Mouse (Mus musculus) leukemia stem cell, adult 10-12 weeks (primary cell): ENCODE measurements around the gene Olfr730. TPM values are rescaled to one million over a fixed set of nuclear protein-coding genes. Genes with fewer than 3 reads are reported as not detected.

ENCODE experiments used
- polyA plus RNA-seq: library from polyadenylated mRNA; stranded (reverse); fragments of >175 nt; gene quantifications from 2 replicates; pipeline ENCODE4 v1.2.3, GENCODE M21; 2012; ENCODE audit warnings: low replicate concordance

Gene Olfr730
- not detected in 2 replicates for polyA plus RNA-seq

GRCm38 (mm10) chr14:50188098-50188497 lies at the start of gene Olfr730:
Olfr730 (minus strand) TSS chr14:50188198.

GRCm38 (mm10) chr14:50152810-50153209 lies 35.2 kb downstream of the Olfr730 start, which contains the start of gene Olfr729:
Olfr729 (minus strand) TSS chr14:50152910.

GRCm38 (mm10) chr14:50142580-50142979 lies 45.4 kb downstream of the Olfr730 start, which contains the start of gene Olfr728:
Olfr728 (minus strand) TSS chr14:50142680.

Other genes starting within 250 kb of the Olfr730 start
- gene Olfr724, start 224.9 kb downstream of the Olfr730 start, polyA plus RNA-seq, result not detected in 2 replicates
- gene Olfr725, start 147.8 kb downstream of the Olfr730 start, polyA plus RNA-seq, result not detected in 2 replicates
- not detected in 2 replicates for gene Olfr726, start 97.2 kb downstream of the Olfr730 start, polyA plus RNA-seq
- gene Olfr727, start 65.0 kb downstream of the Olfr730 start, polyA plus RNA-seq, result not detected in 2 replicates
- not detected in 2 replicates for gene Olfr728, start 45.5 kb downstream of the Olfr730 start, polyA plus RNA-seq
- not detected in 2 replicates for gene Olfr729, start 35.3 kb downstream of the Olfr730 start, polyA plus RNA-seq
- 0.05 TPM in 1 of 2 replicates, not detected in the other for gene Olfr731, start 53.7 kb upstream of the Olfr730 start, polyA plus RNA-seq
- not detected in 2 replicates for gene Olfr732, start 96.0 kb upstream of the Olfr730 start, polyA plus RNA-seq
- gene Olfr733, start 113.3 kb upstream of the Olfr730 start, polyA plus RNA-seq, result not detected in 2 replicates
- not detected in 2 replicates for gene Olfr734, start 138.6 kb upstream of the Olfr730 start, polyA plus RNA-seq
- gene Olfr735, start 160.7 kb upstream of the Olfr730 start, polyA plus RNA-seq, result not detected in 2 replicates
- 0.12 and 0.17 TPM in 2 replicates for gene Tlr11, start 169.7 kb upstream of the Olfr730 start, polyA plus RNA-seq
- not detected in 2 replicates for gene Olfr736, start 193.0 kb upstream of the Olfr730 start, polyA plus RNA-seq
- not detected in 2 replicates for gene Olfr738, start 219.4 kb upstream of the Olfr730 start, polyA plus RNA-seq
- gene Olfr739, start 230.4 kb upstream of the Olfr730 start, polyA plus RNA-seq, result not detected in 2 replicates